Mouse (Mus musculus): Measurements from ENCODE around the gene Atpaf2. TPM values are rescaled to one million over a fixed set of nuclear protein-coding genes. Genes with fewer than 3 reads are reported as not detected.

The Atpaf2 gene
- 70.2 and 70.6 TPM in 2 replicates for polyA plus RNA-seq (2014; fragmentation: Nextera tagmentation; extraction: Ambion mirVana)

GRCm38 (mm10) chr11:60417717-60418472 lies at the start of gene Atpaf2:
Atpaf2 (minus strand) TSS chr11:60418457.
- DNase-seq (ENCODE audit: low spot score): peak; percentile 70
- ATAC-seq (replicated peaks; ENCODE audit: low FRiP score): peak; percentile 40
- H3K36me3 ChIP-seq (ENCODE audit: control insufficient read depth, insufficient read depth, low read length): no peaks in the 10 kb centered on the region
- no peaks in the 10 kb centered on the region for H3K9me3 ChIP-seq (ENCODE audit: control insufficient read depth, low read length)
- peak within 1 kb of the TSS; percentile 90 for H3K4me3 ChIP-seq (ENCODE audit: low read depth, low read length)
- WGBS: under 1% methylated on average over 38 of the region's 39 CpGs
- H3K9ac ChIP-seq (ENCODE audit: low read depth, low read length): peak within 1 kb of the TSS; percentile 95
- no peaks in the 10 kb centered on the region for H3K27me3 ChIP-seq (replicated peaks; ENCODE audit: control insufficient read depth, insufficient read depth, low read length)
- peaks cover 17% of the 10 kb centered on the region for H3K4me1 ChIP-seq (replicated peaks; ENCODE audit: control insufficient read depth, insufficient read depth, low read length)
- H3K27ac ChIP-seq (ENCODE audit: low read depth, low read length): peak within 1 kb of the TSS; percentile 88
- H3K4me2 ChIP-seq: peak within 1 kb of the TSS; percentile 86

- Histone ChIP-seq H3K4me3 (ENCODE audit: low read depth, low read length) (no peak overlapping the region), H3K9me3 (ENCODE audit: control insufficient read depth, low read length) (no peaks in the 10 kb centered on the region), H3K36me3 (ENCODE audit: control insufficient read depth, insufficient read depth, low read length) (peaks cover 55% of the 10 kb centered on the region), H3K9ac (ENCODE audit: low read depth, low read length) (no peak overlapping the region), H3K27me3 (replicated peaks; ENCODE audit: control insufficient read depth, insufficient read depth, low read length) (no peaks in the 10 kb centered on the region), H3K4me2 (no peak overlapping the region), H3K4me1 (replicated peaks; ENCODE audit: control insufficient read depth, insufficient read depth, low read length) (no peaks in the 10 kb centered on the region), H3K27ac (ENCODE audit: low read depth, low read length) (no peak overlapping the region)
- ATAC-seq (replicated peaks; ENCODE audit: low FRiP score) (no peak), DNase-seq (ENCODE audit: low spot score) (no peak)
- WGBS: 84% methylated on average over 2 of the region's 2 CpGs
Observed at GRCm38 (mm10) chr11:60465943-60466380, 47.7 kb upstream of the Atpaf2 start.

- no peak overlapping the region for H3K27ac ChIP-seq (ENCODE audit: low read depth, low read length)
- WGBS: 91% methylated on average over 1 of the region's 1 CpGs
- H3K9me3 ChIP-seq (ENCODE audit: control insufficient read depth, low read length): no peaks in the 10 kb centered on the region
- peaks cover 9% of the 10 kb centered on the region; the same call in 1 of the 2 replicates for H3K4me1 ChIP-seq (replicated peaks; ENCODE audit: control insufficient read depth, insufficient read depth, low read length)
- ATAC-seq (replicated peaks; ENCODE audit: low FRiP score) (no peak), DNase-seq (ENCODE audit: low spot score) (no peak)
- no peaks in the 10 kb centered on the region for H3K27me3 ChIP-seq (replicated peaks; ENCODE audit: control insufficient read depth, insufficient read depth, low read length)
- no peak overlapping the region for H3K4me2 ChIP-seq
- H3K9ac ChIP-seq (ENCODE audit: low read depth, low read length): no peak overlapping the region
- no peak overlapping the region for H3K4me3 ChIP-seq (ENCODE audit: low read depth, low read length)
- peaks cover 44% of the 10 kb centered on the region for H3K36me3 ChIP-seq (ENCODE audit: control insufficient read depth, insufficient read depth, low read length)
Observed at GRCm38 (mm10) chr11:60457973-60458372, 39.7 kb upstream of the Atpaf2 start.

GRCm38 (mm10) chr11:60454745-60455087 lies 36.5 kb upstream of the Atpaf2 start:
- Histone ChIP-seq H3K9ac (ENCODE audit: low read depth, low read length) (peak overlapping the region; percentile 79), H3K9me3 (ENCODE audit: control insufficient read depth, low read length) (no peaks in the 10 kb centered on the region), H3K36me3 (ENCODE audit: control insufficient read depth, insufficient read depth, low read length) (peaks cover 15% of the 10 kb centered on the region), H3K4me2 (peak overlapping the region; percentile 68), H3K27ac (ENCODE audit: low read depth, low read length) (no peak overlapping the region), H3K4me3 (ENCODE audit: low read depth, low read length) (peak overlapping the region; percentile 71), H3K4me1 (replicated peaks; ENCODE audit: control insufficient read depth, insufficient read depth, low read length) (peaks cover 9% of the 10 kb centered on the region; the same call in 1 of the 2 replicates), H3K27me3 (replicated peaks; ENCODE audit: control insufficient read depth, insufficient read depth, low read length) (no peaks in the 10 kb centered on the region)
- no peak for DNase-seq (ENCODE audit: low spot score)
- WGBS: 1% methylated on average over 17 of the region's 17 CpGs
- ATAC-seq (replicated peaks; ENCODE audit: low FRiP score): peak; percentile 26; the same call in 1 of the 2 replicates

GRCm38 (mm10) chr11:60454080-60454744 lies 36.0 kb upstream of the Atpaf2 start, which contains the start of gene Drg2:
Drg2 (plus strand) TSS chr11:60454591.
- H3K9ac ChIP-seq (ENCODE audit: low read depth, low read length): peak within 1 kb of the TSS; percentile 79
- WGBS: 4% methylated on average over 27 of the region's 27 CpGs
- peaks cover 9% of the 10 kb centered on the region; the same call in 1 of the 2 replicates for H3K4me1 ChIP-seq (replicated peaks; ENCODE audit: control insufficient read depth, insufficient read depth, low read length)
- peak within 1 kb of the TSS; percentile 71 for H3K4me3 ChIP-seq (ENCODE audit: low read depth, low read length)
- H3K27ac ChIP-seq (ENCODE audit: low read depth, low read length): peak within 1 kb of the TSS; percentile 26; the same call in 1 of the 2 replicates
- DNase-seq (ENCODE audit: low spot score) (peak; percentile 89), ATAC-seq (replicated peaks; ENCODE audit: low FRiP score) (peak; percentile 94)
- no peaks in the 10 kb centered on the region for H3K27me3 ChIP-seq (replicated peaks; ENCODE audit: control insufficient read depth, insufficient read depth, low read length)
- peak within 1 kb of the TSS; percentile 68 for H3K4me2 ChIP-seq
- peaks cover 12% of the 10 kb centered on the region for H3K36me3 ChIP-seq (ENCODE audit: control insufficient read depth, insufficient read depth, low read length)
- no peaks in the 10 kb centered on the region for H3K9me3 ChIP-seq (ENCODE audit: control insufficient read depth, low read length)

GRCm38 (mm10) chr11:60444007-60444406 lies 25.8 kb upstream of the Atpaf2 start:
- H3K9me3 ChIP-seq (ENCODE audit: control insufficient read depth, low read length): no peaks in the 10 kb centered on the region
- 83% methylated on average over 4 of the region's 4 CpGs for WGBS
- H3K36me3 ChIP-seq (ENCODE audit: control insufficient read depth, insufficient read depth, low read length): peaks cover 5% of the 10 kb centered on the region; the same call in 1 of the 2 replicates
- no peak overlapping the region for H3K4me2 ChIP-seq
- no peak overlapping the region for H3K27ac ChIP-seq (ENCODE audit: low read depth, low read length)
- H3K9ac ChIP-seq (ENCODE audit: low read depth, low read length): no peak overlapping the region
- H3K27me3 ChIP-seq (replicated peaks; ENCODE audit: control insufficient read depth, insufficient read depth, low read length): no peaks in the 10 kb centered on the region
- H3K4me3 ChIP-seq (ENCODE audit: low read depth, low read length): no peak overlapping the region
- DNase-seq (ENCODE audit: low spot score) (no peak), ATAC-seq (replicated peaks; ENCODE audit: low FRiP score) (no peak)
- no peaks in the 10 kb centered on the region for H3K4me1 ChIP-seq (replicated peaks; ENCODE audit: control insufficient read depth, insufficient read depth, low read length)

- no peaks in the 10 kb centered on the region for H3K27me3 ChIP-seq (replicated peaks; ENCODE audit: control insufficient read depth, insufficient read depth, low read length)
- no peak for DNase-seq (ENCODE audit: low spot score)
- H3K4me2 ChIP-seq: no peak overlapping the region
- peaks cover 6% of the 10 kb centered on the region for H3K36me3 ChIP-seq (ENCODE audit: control insufficient read depth, insufficient read depth, low read length)
- no peak for ATAC-seq (replicated peaks; ENCODE audit: low FRiP score)
- 85% methylated on average over 6 of the region's 6 CpGs for WGBS
- H3K9ac ChIP-seq (ENCODE audit: low read depth, low read length): no peak overlapping the region
- no peaks in the 10 kb centered on the region for H3K4me1 ChIP-seq (replicated peaks; ENCODE audit: control insufficient read depth, insufficient read depth, low read length)
- H3K4me3 ChIP-seq (ENCODE audit: low read depth, low read length): no peak overlapping the region
- H3K27ac ChIP-seq (ENCODE audit: low read depth, low read length): no peak overlapping the region
- H3K9me3 ChIP-seq (ENCODE audit: control insufficient read depth, low read length): no peaks in the 10 kb centered on the region
Observed at GRCm38 (mm10) chr11:60442896-60443295, 24.6 kb upstream of the Atpaf2 start.

GRCm38 (mm10) chr11:60440176-60440575 lies 21.9 kb upstream of the Atpaf2 start:
- H3K9ac ChIP-seq (ENCODE audit: low read depth, low read length): no peak overlapping the region
- no peak for ATAC-seq (replicated peaks; ENCODE audit: low FRiP score)
- H3K4me1 ChIP-seq (replicated peaks; ENCODE audit: control insufficient read depth, insufficient read depth, low read length): no peaks in the 10 kb centered on the region
- peaks cover 7% of the 10 kb centered on the region for H3K36me3 ChIP-seq (ENCODE audit: control insufficient read depth, insufficient read depth, low read length)
- H3K4me2 ChIP-seq: no peak overlapping the region
- H3K9me3 ChIP-seq (ENCODE audit: control insufficient read depth, low read length): no peaks in the 10 kb centered on the region
- DNase-seq (ENCODE audit: low spot score): no peak
- H3K27me3 ChIP-seq (replicated peaks; ENCODE audit: control insufficient read depth, insufficient read depth, low read length): no peaks in the 10 kb centered on the region
- no peak overlapping the region for H3K27ac ChIP-seq (ENCODE audit: low read depth, low read length)
- WGBS: 60% methylated on average over 7 of the region's 7 CpGs
- H3K4me3 ChIP-seq (ENCODE audit: low read depth, low read length): no peak overlapping the region
